19 mouse cellular contexts compared by ENCODE assay signal in genomic region chr10:94382618-94383017, GRCm38 (mm10).
DNase-seq lines count a peak whose midpoint lies in the region; ATAC-seq and TF ChIP-seq lines count a peak whose summit lies in the region.
"Had no signal": no experiment of that assay in that cellular context is flagged by ENCODE, and none has a peak within 500 bp of the region (broad histone marks: within the 10 kb centered on the region; RNA-seq: fewer than 3 reads in every experiment).

No protein-coding gene starts in this region.

- H3K4me1 ChIP-seq in midbrain, embryonic 14.5 days (ENCODE audit: control insufficient read depth, insufficient read depth, low read length): peaks cover 9% of the 10 kb centered on the region
- H3K4me1 ChIP-seq in midbrain, embryonic 16.5 days (ENCODE audit: control insufficient read depth, insufficient read depth, low read length): peaks cover 6% of the 10 kb centered on the region
- H3K4me1 ChIP-seq: embryonic facial prominence, embryonic 12.5 days had no signal

- no peak overlapping the region for H3K4me2 ChIP-seq in midbrain, embryonic 14.5 days (ENCODE audit: low read length)
- H3K4me2 ChIP-seq in midbrain, embryonic 16.5 days (ENCODE audit: low read length): no peak overlapping the region
- H3K4me2 ChIP-seq: embryonic facial prominence, embryonic 12.5 days; forebrain, embryonic 15.5 days; heart, embryonic 11.5 days; heart, embryonic 15.5 days; hindbrain, embryonic 14.5 days had no signal

- H3K27ac ChIP-seq in layer of hippocampus, adult 2 months: peak overlapping the region; percentile 54
- no peak overlapping the region for H3K27ac ChIP-seq in midbrain, embryonic 14.5 days (replicated peaks; ENCODE audit: low read depth, low read length)
- H3K27ac ChIP-seq in midbrain, embryonic 16.5 days (ENCODE audit: low read length): no peak overlapping the region
- H3K27ac ChIP-seq: embryonic facial prominence, embryonic 12.5 days; forebrain, embryonic 15.5 days; heart, adult 2 months; heart, embryonic 15.5 days; hindbrain, embryonic 14.5 days had no signal

- WGBS in midbrain, embryonic 14.5 days: 58% methylated on average over 14 of the region's 14 CpGs
- 52% methylated on average over 14 of the region's 14 CpGs for WGBS in midbrain, embryonic 16.5 days

- ATAC-seq in midbrain, embryonic 14.5 days (ENCODE audit: low FRiP score, low TSS enrichment): no peak
- no peak for ATAC-seq in midbrain, embryonic 16.5 days
- ATAC-seq: forebrain, embryonic 15.5 days had no signal

- no peaks in the 10 kb centered on the region for H3K36me3 ChIP-seq in midbrain, embryonic 14.5 days (ENCODE audit: control insufficient read depth, insufficient read depth, low read length)
- H3K36me3 ChIP-seq in midbrain, embryonic 16.5 days (ENCODE audit: control insufficient read depth, insufficient read depth, low read length): no peaks in the 10 kb centered on the region
- H3K36me3 ChIP-seq: embryonic facial prominence, embryonic 12.5 days; forebrain, embryonic 15.5 days; heart, embryonic 15.5 days had no signal

- TF ChIP-seq CTCF in layer of hippocampus, adult 2 months (conservative IDR thresholded peaks at IDR 0.05): no peak

- no peak overlapping the region for H3K4me3 ChIP-seq in layer of hippocampus, adult 2 months
- H3K4me3 ChIP-seq in midbrain, embryonic 14.5 days (replicated peaks; ENCODE audit: low read depth, low read length): no peak overlapping the region
- H3K4me3 ChIP-seq in midbrain, embryonic 16.5 days (ENCODE audit: low read depth, low read length): no peak overlapping the region
- H3K4me3 ChIP-seq: embryonic facial prominence, embryonic 12.5 days; forebrain, embryonic 15.5 days; heart, adult 2 months; heart, embryonic 15.5 days had no signal

- H3K9me3 ChIP-seq in midbrain, embryonic 14.5 days (ENCODE audit: control insufficient read depth, low read length): peaks cover 20% of the 10 kb centered on the region
- H3K9me3 ChIP-seq in midbrain, embryonic 16.5 days (replicated peaks; ENCODE audit: control insufficient read depth, low read length, poor library complexity, severe bottlenecking): peaks cover 11% of the 10 kb centered on the region

- no peak for DNase-seq in layer of hippocampus, adult 2 months (ENCODE audit: low spot score in 2 of 2)
- DNase-seq in layer of hippocampus, postnatal 14 days (ENCODE audit: low spot score in 2 of 2): no peak
- peak; percentile 57 for DNase-seq in midbrain, embryonic 14.5 days
- DNase-seq in right cerebral cortex, postnatal 10 days (ENCODE audit: low spot score in 2 of 2): peak; percentile 28 to 42
- DNase-seq in right cerebral cortex, postnatal 4 days: no peak
- no peak for DNase-seq in kidney, postnatal 25 days
- DNase-seq: adrenal gland, adult 2 months; adrenal gland, postnatal 25 days; cerebellum, adult 11 months; cerebellum, adult 8-10 months; gastrocnemius, postnatal 10 days; heart, adult 2 months; heart, postnatal 14 days had no signal

- H3K27me3 ChIP-seq in midbrain, embryonic 14.5 days (ENCODE audit: control insufficient read depth, insufficient read depth, low read length): no peaks in the 10 kb centered on the region
- no peaks in the 10 kb centered on the region for H3K27me3 ChIP-seq in midbrain, embryonic 16.5 days (ENCODE audit: control insufficient read depth, insufficient read depth, low read depth, low read length)
- H3K27me3 ChIP-seq: embryonic facial prominence, embryonic 12.5 days; forebrain, embryonic 15.5 days; heart, embryonic 15.5 days had no signal

- no peak overlapping the region for H3K9ac ChIP-seq in midbrain, embryonic 14.5 days (replicated peaks; ENCODE audit: low read length)
- no peak overlapping the region for H3K9ac ChIP-seq in midbrain, embryonic 16.5 days (ENCODE audit: low read depth, low read length)
- H3K9ac ChIP-seq: embryonic facial prominence, embryonic 12.5 days; forebrain, embryonic 15.5 days; heart, embryonic 15.5 days; hindbrain, embryonic 14.5 days had no signal

Comparison
In these comparisons a context has a peak if more than half of its experiments do, and no peak if none do; other contexts are left out.
1. DNase-seq: peak in midbrain, embryonic 14.5 days (single experiment) and right cerebral cortex, postnatal 10 days (2 of 2); none in layer of hippocampus, adult 2 months (0 of 2), layer of hippocampus, postnatal 14 days (0 of 2), right cerebral cortex, postnatal 4 days (single experiment) and kidney, postnatal 25 days (0 of 2).